Mouse (Mus musculus) C2C12 (cell line): ENCODE results near the gene Wipf3.

Source experiments
- CEBPB ChIP-seq: IDR thresholded peaks from one replicate; pipeline ENCODE4 v1.6.1; 2011; ENCODE audit warnings: low read depth, mild to moderate bottlenecking, control low read depth, moderate library complexity
- CTCF ChIP-seq: IDR thresholded peaks from one replicate; pipeline ENCODE4 v1.5.1; 2011; ENCODE audit not compliant: control insufficient read depth, insufficient read depth, insufficient read length
- FOSL1 ChIP-seq: IDR thresholded peaks from one replicate; pipeline ENCODE4 v1.8.0; 2011; ENCODE audit warnings: mild to moderate bottlenecking, low read length; ENCODE audit not compliant: poor library complexity, insufficient read depth, severe bottlenecking
- MAX ChIP-seq: IDR thresholded peaks from one replicate; pipeline ENCODE4 v1.6.1; 2011; ENCODE audit warnings: mild to moderate bottlenecking, control low read depth
- MYOD1 ChIP-seq: IDR thresholded peaks from one replicate; pipeline ENCODE4 v1.6.1; 2011; ENCODE audit warnings: low read depth; ENCODE audit not compliant: control insufficient read depth, insufficient read length
- MYOG ChIP-seq: IDR thresholded peaks from one replicate; pipeline ENCODE4 v1.6.1; 2011; ENCODE audit not compliant: control insufficient read depth, insufficient read length; ENCODE audit errors: extremely low read depth
- USF1 ChIP-seq: IDR thresholded peaks from one replicate; pipeline ENCODE4 v1.6.1; 2011; ENCODE audit warnings: low read depth, mild to moderate bottlenecking, control low read depth, moderate library complexity

- no peak for TF ChIP-seq CTCF
- TF ChIP-seq USF1: no peak
- TF ChIP-seq FOSL1: no peak
- TF ChIP-seq MAX: no peak
- TF ChIP-seq CEBPB: no peak
- TF ChIP-seq MYOD1: no peak
- no peak for TF ChIP-seq MYOG
Measured at GRCm38 (mm10) chr6:54447353-54447752, 17.9 kb downstream of the Wipf3 start.
